Mouse (Mus musculus) T-helper 17 cell (primary cell): Measurements from ENCODE around the gene Focad.
"Not testable (repeated sequence)": the region's sequence is repeated elsewhere in the genome, so short reads cannot be mapped to it uniquely, and the experiment has no call there.

Experiments used
- in situ Hi-C, 2 experiments: fragments of 300-600 bp; cut with MboI, MseI; formaldehyde crosslinking; loops; 1 replicate in 1 of 2; 2 replicates in 1 of 2; pipeline ENCODE4 v1.15.1; 2025; ENCODE audit warnings: high pct_unique_total_duplicates in 2 of 2

Focad gene

GRCm38 (mm10) chr4:88390036-88390435 lies 295.6 kb downstream of the Focad start:
- in situ Hi-C loops: no loop called here

GRCm38 (mm10) chr4:88390596-88390995 lies 296.2 kb downstream of the Focad start:
- in situ Hi-C loops: not testable (repeated sequence)

- in situ Hi-C loops: no loop called here
Observed at GRCm38 (mm10) chr4:88395717-88396116, 301.3 kb downstream of the Focad start.

- in situ Hi-C loops: no loop called here
Observed at GRCm38 (mm10) chr4:88396995-88397521, 302.6 kb downstream of the Focad start.

- in situ Hi-C loops: no loop called here
Observed at GRCm38 (mm10) chr4:88400302-88400991, 306.0 kb downstream of the Focad start.

GRCm38 (mm10) chr4:88400992-88401313 lies 306.5 kb downstream of the Focad start:
- in situ Hi-C loops: no loop called here

GRCm38 (mm10) chr4:88402884-88403283 lies 308.5 kb downstream of the Focad start:
- in situ Hi-C loops: no loop called here

- in situ Hi-C loops: no loop called here
Observed at GRCm38 (mm10) chr4:88406887-88407696, 312.7 kb downstream of the Focad start.

- in situ Hi-C loops: no loop called here
Observed at GRCm38 (mm10) chr4:88409279-88409678, 314.9 kb downstream of the Focad start.

- in situ Hi-C loops: no loop called here
Observed at GRCm38 (mm10) chr4:88412331-88412730, 317.9 kb downstream of the Focad start.

GRCm38 (mm10) chr4:88415017-88415416 lies 320.6 kb downstream of the Focad start:
- in situ Hi-C loops: no loop called here

- in situ Hi-C loops: no loop called here
Observed at GRCm38 (mm10) chr4:88419378-88419777, 324.9 kb downstream of the Focad start.

- in situ Hi-C loops: no loop called here
Observed at GRCm38 (mm10) chr4:88424563-88424962, 330.1 kb downstream of the Focad start.

- in situ Hi-C loops: no loop called here
Observed at GRCm38 (mm10) chr4:88427630-88428239, 333.3 kb downstream of the Focad start.

- in situ Hi-C loops: no loop called here
Observed at GRCm38 (mm10) chr4:88432412-88433024, 338.1 kb downstream of the Focad start.

- in situ Hi-C loops: no loop called here
Observed at GRCm38 (mm10) chr4:88436593-88437165, 342.2 kb downstream of the Focad start.

- in situ Hi-C loops: no loop called here
Observed at GRCm38 (mm10) chr4:88437166-88437565, 342.7 kb downstream of the Focad start.

- in situ Hi-C loops: no loop called here
Observed at GRCm38 (mm10) chr4:88437917-88438316, 343.5 kb downstream of the Focad start.

GRCm38 (mm10) chr4:88438326-88438989 lies 344.0 kb downstream of the Focad start, which contains the start of gene Hacd4:
Gene Hacd4, minus strand, starts transcription at chr4:88438928.
- in situ Hi-C loops: no loop called here

GRCm38 (mm10) chr4:88438990-88439329 lies 344.5 kb downstream of the Focad start:
- in situ Hi-C loops: no loop called here

GRCm38 (mm10) chr4:88439669-88440123 lies 345.3 kb downstream of the Focad start:
- in situ Hi-C loops: loop anchor here in 1 of 2 experiments (10.0 kb wide), 1 partner anchor 95 kb away; no protein-coding TSS in a partner anchor
